Mouse (Mus musculus) olfactory bulb, adult 2 months (tissue): ENCODE results near the gene Rbfox2.

Experiments used
- CTCF ChIP-seq: fragments of 200-500 bp; IDR thresholded peaks from 2 replicates; pipeline ENCODE4 v1.5.1; 2012; ENCODE audit warnings: low read depth, mild to moderate bottlenecking, low read length, moderate library complexity; ENCODE audit not compliant: insufficient read depth
- POLR2A ChIP-seq: fragments of 200-500 bp; IDR thresholded peaks from 2 replicates; pipeline ENCODE4 v1.6.1; 2012; ENCODE audit warnings: mild to moderate bottlenecking, low read depth, low read length, moderate library complexity; ENCODE audit not compliant: insufficient read depth

GRCm38 (mm10) chr15:77161382-77161781 lies 145.4 kb downstream of the Rbfox2 start:
- TF ChIP-seq CTCF (no peak), POLR2A (no peak)
